Mouse (Mus musculus) cerebellum, adult 11-12 months (tissue): Measurements from ENCODE around the gene Cradd.
A peak's percentile ranks its signal among the peaks of the same experiment; 100 is the strongest.

Experiments used
- DNase-seq: peaks from one replicate; pipeline ENCODE4 v3.0.0; 2022

Gene Cradd

GRCm38 (mm10) chr10:95330375-95331363 is 6.7 kb upstream of the Cradd start:
- DNase-seq: no peak

GRCm38 (mm10) chr10:95329884-95330283 is 6.0 kb upstream of the Cradd start:
- no peak for DNase-seq

- DNase-seq: no peak
These were observed 322 bp upstream of the Cradd start for GRCm38 (mm10) chr10:95324278-95324631.

- peak; percentile 97 for DNase-seq
These were observed 1.6 kb downstream of the Cradd start for GRCm38 (mm10) chr10:95322076-95323070.

GRCm38 (mm10) chr10:95319001-95319400 is 4.9 kb downstream of the Cradd start:
- no peak for DNase-seq

- DNase-seq: no peak
These were observed 5.6 kb downstream of the Cradd start for GRCm38 (mm10) chr10:95318392-95318708.

GRCm38 (mm10) chr10:95317581-95318391 is 6.1 kb downstream of the Cradd start:
- no peak for DNase-seq

GRCm38 (mm10) chr10:95317091-95317490 is 6.8 kb downstream of the Cradd start:
- no peak for DNase-seq

GRCm38 (mm10) chr10:95316675-95317074 is 7.3 kb downstream of the Cradd start:
- DNase-seq: no peak

GRCm38 (mm10) chr10:95315801-95316474 is 8.0 kb downstream of the Cradd start:
- DNase-seq: no peak

- DNase-seq: no peak
These were observed 8.6 kb downstream of the Cradd start for GRCm38 (mm10) chr10:95315321-95315720.

- DNase-seq: no peak
These were observed 9.9 kb downstream of the Cradd start for GRCm38 (mm10) chr10:95314019-95314418.

GRCm38 (mm10) chr10:95313524-95313923 is 10.4 kb downstream of the Cradd start:
- DNase-seq: no peak

- no peak for DNase-seq
These were observed 13.1 kb downstream of the Cradd start for GRCm38 (mm10) chr10:95310688-95311441.

GRCm38 (mm10) chr10:95309412-95310322 is 14.3 kb downstream of the Cradd start:
- no peak for DNase-seq

GRCm38 (mm10) chr10:95308991-95309390 is 14.9 kb downstream of the Cradd start:
- no peak for DNase-seq

GRCm38 (mm10) chr10:95307916-95308315 is 16.0 kb downstream of the Cradd start:
- DNase-seq: no peak

- no peak for DNase-seq
These were observed 16.9 kb downstream of the Cradd start for GRCm38 (mm10) chr10:95306824-95307552.

- DNase-seq: no peak
These were observed 19.7 kb downstream of the Cradd start for GRCm38 (mm10) chr10:95304240-95304639.
